In the genomic region with DNA sequence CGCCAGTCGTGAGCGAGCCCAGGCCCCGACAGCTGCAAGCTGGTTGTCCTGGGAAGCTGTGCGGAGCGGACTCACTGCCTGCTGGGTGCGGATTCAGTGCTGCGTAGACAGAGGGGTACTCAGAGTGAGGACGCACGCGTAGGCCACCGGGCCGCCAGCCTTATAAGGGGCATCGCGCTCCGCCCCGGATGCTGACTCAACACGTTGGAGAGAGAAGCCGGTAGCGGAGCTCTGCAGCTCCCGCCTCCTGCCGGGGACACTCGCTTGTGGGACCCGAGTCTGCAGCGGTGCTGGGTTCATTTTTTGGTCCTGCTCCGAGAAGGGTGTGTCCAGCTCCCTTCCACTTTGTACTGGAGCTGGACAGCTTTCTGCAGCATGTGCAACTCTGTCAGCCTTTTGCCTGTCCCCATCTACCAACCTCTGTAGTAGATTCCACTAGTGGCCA, we compare ENCODE assay signal across 8 mouse cellular contexts. TPM values are rescaled to one million over a fixed set of nuclear protein-coding genes. Genes with fewer than 3 reads are reported as not detected.
DNase-seq lines count a peak whose midpoint lies in the region; ATAC-seq lines count a peak whose summit lies in the region.

A gene (minus strand): TSS at position 198 of the 445 bp plus-strand sequence.

- no peaks in the 10 kb centered on the region for H3K27me3 ChIP-seq in heart, embryonic 12.5 days (replicated peaks)
- no peaks in the 10 kb centered on the region for H3K27me3 ChIP-seq in kidney, embryonic 16.5 days (ENCODE audit: insufficient read depth, low read length)

- under 1% methylated on average over 26 of the region's 26 CpGs for WGBS in heart, embryonic 12.5 days
- 0% methylated on average over 26 of the region's 26 CpGs for WGBS in kidney, embryonic 16.5 days

- ATAC-seq in erythroid progenitor cell, adult 5-6 weeks (replicated peaks; ENCODE audit: low FRiP score, poor library complexity, severe bottlenecking) = peak; percentile 89
- ATAC-seq in heart, embryonic 12.5 days (ENCODE audit: insufficient number of reproducible peaks, low FRiP score) = peak; percentile 90
- peak; percentile 87 for ATAC-seq in kidney, embryonic 16.5 days (ENCODE audit: low FRiP score, low TSS enrichment)
- peak; percentile 86 for ATAC-seq in monocyte, adult 5-6 weeks (replicated peaks; ENCODE audit: insufficient number of reproducible peaks, low FRiP score, low TSS enrichment, poor library complexity, severe bottlenecking)

- H3K27ac ChIP-seq in heart, embryonic 12.5 days (ENCODE audit: poor library complexity, severe bottlenecking) = peak within 1 kb of the TSS; percentile 76
- peak within 1 kb of the TSS; percentile 79 for H3K27ac ChIP-seq in kidney, embryonic 16.5 days (ENCODE audit: low read length)

- peak within 1 kb of the TSS; percentile 76 for H3K4me2 ChIP-seq in heart, embryonic 12.5 days
- H3K4me2 ChIP-seq in kidney, embryonic 16.5 days (replicated peaks; ENCODE audit: low read depth, low read length) = peak within 1 kb of the TSS; percentile 77

- H3K4me3 ChIP-seq in heart, embryonic 12.5 days = peak within 1 kb of the TSS; percentile 77
- peak within 1 kb of the TSS; percentile 81 for H3K4me3 ChIP-seq in kidney, embryonic 16.5 days (ENCODE audit: low read length)

- peaks cover 14% of the 10 kb centered on the region for H3K4me1 ChIP-seq in heart, embryonic 12.5 days (replicated peaks)
- peaks cover 20% of the 10 kb centered on the region for H3K4me1 ChIP-seq in kidney, embryonic 16.5 days (ENCODE audit: insufficient read depth, low read length)

- peak within 1 kb of the TSS; percentile 87 for H3K9ac ChIP-seq in heart, embryonic 12.5 days
- H3K9ac ChIP-seq in kidney, embryonic 16.5 days (replicated peaks; ENCODE audit: low read length) = peak within 1 kb of the TSS; percentile 95

- peaks cover 13% of the 10 kb centered on the region for H3K36me3 ChIP-seq in heart, embryonic 12.5 days
- H3K36me3 ChIP-seq in kidney, embryonic 16.5 days (ENCODE audit: insufficient read depth, low read length) = peaks cover 4% of the 10 kb centered on the region

- no peaks in the 10 kb centered on the region for H3K9me3 ChIP-seq in heart, embryonic 12.5 days (replicated peaks)
- H3K9me3 ChIP-seq in kidney, embryonic 16.5 days (ENCODE audit: low read length) = no peaks in the 10 kb centered on the region

- DNase-seq in CD4-positive helper T cell, adult 2 months (ENCODE audit: low read depth, low spot score) = peak; percentile 88
- peak; percentile 59 for DNase-seq in brain, embryonic 18.5 days (ENCODE audit: low read depth, low spot score)
- peak; percentile 90 for DNase-seq in liver
- DNase-seq in spleen, postnatal 36 days (ENCODE audit: low spot score in 2 of 2) = peak; percentile 88 to 89

RNA-seq across cellular contexts. Expression of the gene that starts here (rescaled TPM):
- 115 and 185 TPM in 2 replicates for total RNA-seq in erythroid progenitor cell, adult 5-6 weeks (2015; ENCODE audit: low replicate concordance)
- total RNA-seq in erythroid progenitor cell, adult 5-6 weeks (2017; ENCODE audit: low replicate concordance) = 22.8 and 23.9 TPM in 2 replicates
- polyA plus RNA-seq in heart, embryonic 12.5 days (2016; fragmentation: Nextera tagmentation; extraction: Ambion mirVana) = 346 and 369 TPM in 2 replicates
- polyA plus RNA-seq in kidney, embryonic 16.5 days (2015; fragmentation: Nextera tagmentation; extraction: Ambion mirVana) = 526 and 535 TPM in 2 replicates
- total RNA-seq in monocyte, adult 5-6 weeks (2017) = 101 to 129 TPM (median 104 TPM) in 3 replicates

Comparison
In these comparisons a context has a peak if more than half of its experiments do, and no peak if none do; other contexts are left out.
1. Peak in every context shown above with its lines: DNase-seq, ATAC-seq, H3K4me3 ChIP-seq and H3K27ac ChIP-seq.